ENCODE assay signal across 8 mouse cellular contexts in the genomic region with DNA sequence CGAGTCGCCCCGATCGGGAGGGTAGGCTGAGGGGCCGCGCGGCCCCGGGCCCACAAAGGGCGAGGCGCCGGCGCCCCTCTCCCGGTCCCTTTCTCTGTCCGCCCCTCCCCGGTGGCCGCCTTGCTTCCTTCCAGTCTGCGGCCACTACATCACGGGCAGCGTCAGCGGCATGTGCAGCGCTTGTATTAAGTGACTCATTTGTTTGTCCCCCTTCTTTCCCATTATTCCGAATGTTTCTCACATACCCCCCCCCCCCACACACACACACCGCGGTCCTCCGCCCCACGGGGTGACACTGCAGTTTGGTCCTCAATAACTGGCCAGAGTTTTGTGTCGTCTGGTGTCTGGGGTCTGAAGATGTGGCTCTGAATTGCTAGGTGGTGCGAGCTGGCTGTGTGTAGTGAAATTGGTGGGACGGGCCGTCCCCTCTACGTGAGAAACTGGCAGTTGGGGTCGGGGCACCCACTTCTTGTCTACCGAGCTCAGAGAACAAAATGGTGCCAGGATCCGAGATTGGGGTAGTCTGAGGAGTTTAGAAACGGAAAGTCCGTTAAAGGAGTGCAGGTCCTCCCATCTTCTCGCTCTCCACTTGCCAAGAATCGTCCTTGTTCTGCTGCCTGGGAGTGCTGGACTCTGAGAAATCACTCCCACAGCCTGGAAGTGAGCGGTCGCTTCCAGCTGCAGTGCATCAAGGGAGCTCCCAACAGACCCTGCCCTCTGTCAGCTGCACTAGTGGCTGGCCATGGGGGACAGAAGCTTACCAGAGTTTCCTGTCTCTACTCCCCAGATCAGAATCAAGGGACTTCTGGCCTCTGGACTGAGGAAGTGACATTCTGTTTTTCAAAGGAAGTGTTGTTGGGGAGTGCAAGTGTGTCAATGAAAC. TPM values are rescaled to one million over a fixed set of nuclear protein-coding genes. Genes with fewer than 3 reads are reported as not detected.
A peak's percentile ranks its signal among the peaks of the same experiment; 100 is the strongest.
DNase-seq lines count a peak whose midpoint lies in the region; ATAC-seq lines count a peak whose summit lies in the region.

No protein-coding gene starts in this region.

- peak overlapping the region; percentile 91 for H3K27ac ChIP-seq in limb, embryonic 10.5 days
- H3K27ac ChIP-seq in midbrain, embryonic 10.5 days (replicated peaks): peak overlapping the region; percentile 94

- peak; percentile 71 for ATAC-seq in common myeloid progenitor, adult 5-6 weeks (replicated peaks; ENCODE audit: low read depth, poor library complexity, severe bottlenecking)

- H3K27me3 ChIP-seq in limb, embryonic 10.5 days (ENCODE audit: low read depth, poor library complexity, severe bottlenecking): no peaks in the 10 kb centered on the region
- no peaks in the 10 kb centered on the region for H3K27me3 ChIP-seq in midbrain, embryonic 10.5 days (ENCODE audit: low read depth, poor library complexity, severe bottlenecking)

- intact Hi-C loops in gastrocnemius, postnatal 14 days (cut with DNase I; ENCODE audit: low total_unique reads): loop anchor here (5.0 kb wide), 2 partner anchors 110 to 215 kb away; no protein-coding TSS in a partner anchor

- DNase-seq in left cerebral cortex, adult 18-20 months (ENCODE audit: low spot score in 2 of 2): peak; percentile 14 to 39
- DNase-seq in left cerebral cortex, adult 11 months (ENCODE audit: low spot score): no peak
- DNase-seq in gastrocnemius, postnatal 14 days: peak; percentile 65
- peak; percentile 30 for DNase-seq in hindlimb bud, embryonic 11.5 days (ENCODE audit: extremely low spot score, low read depth, low spot score)
- DNase-seq in limb, embryonic 10.5 days (ENCODE audit: low spot score): peak; percentile 64
- peak; percentile 67 for DNase-seq in midbrain, embryonic 10.5 days (ENCODE audit: low spot score)
- peak; percentile 37 for DNase-seq in right cerebral cortex, postnatal 4 days

- no peaks in the 10 kb centered on the region for H3K36me3 ChIP-seq in limb, embryonic 10.5 days
- no peaks in the 10 kb centered on the region for H3K36me3 ChIP-seq in midbrain, embryonic 10.5 days

- no peaks in the 10 kb centered on the region for H3K9me3 ChIP-seq in limb, embryonic 10.5 days (replicated peaks)
- H3K9me3 ChIP-seq in midbrain, embryonic 10.5 days (replicated peaks): no peaks in the 10 kb centered on the region

- H3K4me1 ChIP-seq in limb, embryonic 10.5 days: peaks cover 40% of the 10 kb centered on the region
- peaks cover 19% of the 10 kb centered on the region for H3K4me1 ChIP-seq in midbrain, embryonic 10.5 days

- peak overlapping the region; percentile 91 for H3K4me3 ChIP-seq in limb, embryonic 10.5 days
- peak overlapping the region; percentile 95 for H3K4me3 ChIP-seq in midbrain, embryonic 10.5 days

- WGBS in limb, embryonic 10.5 days: under 1% methylated on average over 36 of the region's 40 CpGs
- WGBS in midbrain, embryonic 10.5 days: under 1% methylated on average over 40 of the region's 40 CpGs

RNA-seq across cellular contexts. Expression of a gene that starts 1.1 kb away (rescaled TPM):
- 10 to 100 TPM; 14.3 to 15.2 TPM for total RNA-seq in left cerebral cortex, adult 18-20 months (2021)
- total RNA-seq in common myeloid progenitor, adult 5-6 weeks (2017): 12.6 and 16.8 TPM in 2 replicates
- total RNA-seq in gastrocnemius, postnatal 14 days (2021): 1 to 10 TPM; 8.7 to 9.8 TPM
- 3.3 and 4.4 TPM in 2 replicates for polyA plus RNA-seq in limb, embryonic 10.5 days (2016; fragmentation: Nextera tagmentation; extraction: Ambion mirVana)
- polyA plus RNA-seq in midbrain, embryonic 10.5 days (2016; fragmentation: Nextera tagmentation; extraction: Ambion mirVana): 7.1 and 9.1 TPM in 2 replicates
